Mouse (Mus musculus) liver, embryonic 11.5 days (tissue): Measurements from ENCODE around the gene Gm10024. TPM values are rescaled to one million over a fixed set of nuclear protein-coding genes. Genes with fewer than 3 reads are reported as not detected.
"Not testable (repeated sequence)": the region's sequence is repeated elsewhere in the genome, so short reads cannot be mapped to it uniquely, and the experiment has no call there.

ENCODE experiments used
- ATAC-seq: fragments of 200-750 bp; cut with Nextera tagmentation; replicated peaks from 2 replicates; pipeline ENCODE4 v1.8.0; 2017; ENCODE audit warnings: moderate number of reproducible peaks, mild to moderate bottlenecking, moderate TSS enrichment, moderate library complexity; ENCODE audit not compliant: low FRiP score
- DNase-seq: peaks from one replicate; pipeline ENCODE4 v3.0.0-alpha.2; 2017; ENCODE audit warnings: low spot score
- H3K27ac ChIP-seq: fragments of 300-500 bp; sonication (generic); 2 replicates; pipeline ENCODE4 v1.5.1; 2014; ENCODE audit warnings: mild to moderate bottlenecking, low read depth, low read length, control low read depth
- H3K27me3 ChIP-seq: fragments of 300-500 bp; sonication (generic); replicated peaks from 2 replicates; pipeline ENCODE4 v1.6.1; 2014; ENCODE audit warnings: low read length, mixed read lengths; ENCODE audit not compliant: control insufficient read depth, insufficient read depth
- H3K36me3 ChIP-seq: fragments of 300-500 bp; sonication (generic); 2 replicates; pipeline ENCODE4 v1.6.1; 2014; ENCODE audit warnings: mild to moderate bottlenecking, low read length, moderate library complexity, mixed read lengths; ENCODE audit not compliant: control insufficient read depth, insufficient read depth
- H3K4me1 ChIP-seq: fragments of 300-500 bp; sonication (generic); replicated peaks from 2 replicates; pipeline ENCODE4 v1.6.1; 2014; ENCODE audit warnings: low read length, mixed read lengths; ENCODE audit not compliant: control insufficient read depth, insufficient read depth
- H3K4me2 ChIP-seq: fragments of 300-500 bp; sonication (generic); 2 replicates; pipeline ENCODE4 v1.6.1; 2014; ENCODE audit warnings: mild to moderate bottlenecking, control low read depth, moderate library complexity
- H3K4me3 ChIP-seq: fragments of 300-500 bp; sonication (generic); 2 replicates; pipeline ENCODE4 v1.5.1; 2014; ENCODE audit warnings: low read depth, low read length, control low read depth
- H3K9ac ChIP-seq: fragments of 300-500 bp; sonication (generic); 2 replicates; pipeline ENCODE4 v1.6.1; 2014; ENCODE audit warnings: low read depth, low read length, control low read depth
- H3K9me3 ChIP-seq: fragments of 300-500 bp; sonication (generic); 2 replicates; pipeline ENCODE4 v1.6.1; 2016; ENCODE audit warnings: low read length, inconsistent platforms, mixed read lengths; ENCODE audit not compliant: control insufficient read depth
- WGBS: fragments of 180-500 bp; shearing (Covaris S2); extraction: QIAGEN DNeasy Blood & Tissue Kit; methylation state at CpG from one replicate; pipeline ENCODE4 v1.1.7; 2014; 5-methylcytosine and 5-hydroxymethylcytosine counted together
- polyA plus RNA-seq: library from polyadenylated mRNA; unstranded; fragments of >200 nt; fragmentation: Nextera tagmentation; extraction: Ambion mirVana; gene quantifications from 2 replicates; pipeline ENCODE4 v1.2.1, GENCODE M21; 2014

Gene Gm10024
- polyA plus RNA-seq, 1 experiment from 2014 or later = not detected

GRCm38 (mm10) chr10:77751254-77751653 lies 40.0 kb downstream of the Gm10024 start, which contains the start of gene Gm9736:
TSS of gene Gm9736 (minus strand) at chr10:77751354.
- H3K4me3 ChIP-seq, ATAC-seq, H3K4me1 ChIP-seq, DNase-seq, H3K27ac ChIP-seq, H3K9me3 ChIP-seq, H3K27me3 ChIP-seq, H3K9ac ChIP-seq, H3K4me2 ChIP-seq, H3K36me3 ChIP-seq: not testable (repeated sequence)
- WGBS = 50% methylated on average over 1 of the region's 1 CpGs

- not testable (repeated sequence) for H3K27ac ChIP-seq
Measured at GRCm38 (mm10) chr10:77752312-77752711, 41.1 kb downstream of the Gm10024 start.

GRCm38 (mm10) chr10:77753448-77753847 lies 42.2 kb downstream of the Gm10024 start:
- ATAC-seq = no peak
- no peak overlapping the region for H3K4me2 ChIP-seq
- no peak for DNase-seq
- no peaks in the 10 kb centered on the region for H3K27me3 ChIP-seq
- H3K9me3 ChIP-seq = no peaks in the 10 kb centered on the region
- no peak overlapping the region for H3K9ac ChIP-seq
- no peaks in the 10 kb centered on the region for H3K4me1 ChIP-seq
- H3K36me3 ChIP-seq = no peaks in the 10 kb centered on the region
- no peak overlapping the region for H3K27ac ChIP-seq
- H3K4me3 ChIP-seq = no peak overlapping the region

More at GRCm38 (mm10) chr10:77752312-77752711, 41.1 kb downstream of the Gm10024 start:
- not testable (repeated sequence) for DNase-seq, H3K27me3 ChIP-seq, H3K4me3 ChIP-seq, H3K4me2 ChIP-seq, H3K4me1 ChIP-seq, ATAC-seq, H3K9ac ChIP-seq, H3K9me3 ChIP-seq, H3K36me3 ChIP-seq
- WGBS = 53% methylated on average over 3 of the region's 3 CpGs

- DNase-seq, H3K27me3 ChIP-seq, H3K36me3 ChIP-seq, ATAC-seq, H3K9me3 ChIP-seq, H3K27ac ChIP-seq, H3K4me3 ChIP-seq, H3K4me2 ChIP-seq, H3K4me1 ChIP-seq, H3K9ac ChIP-seq: not testable (repeated sequence)
- no CpG with 5 or more reads among the region's 1 CpGs for WGBS
Measured at GRCm38 (mm10) chr10:77759582-77759981, 48.3 kb downstream of the Gm10024 start, which contains the start of gene Gm3233. TSS of gene Gm3233 (minus strand) at chr10:77759682.

Other genes with a start within 250 kb of the Gm10024 start
- 42.6 and 47.4 TPM in 2 replicates for gene Fam207a, start 195.7 kb upstream of the Gm10024 start, polyA plus RNA-seq
- gene Itgb2, start 181.2 kb upstream of the Gm10024 start, polyA plus RNA-seq = 18.6 and 19.1 TPM in 2 replicates
- 94.0 and 99.7 TPM in 2 replicates for gene Pttg1ip, start 129.7 kb upstream of the Gm10024 start, polyA plus RNA-seq
- gene Sumo3, start 105.4 kb upstream of the Gm10024 start, polyA plus RNA-seq = 249 and 271 TPM in 2 replicates
- gene Gm49325, start 105.3 kb upstream of the Gm10024 start, polyA plus RNA-seq = 1.8 and 4.5 TPM in 2 replicates
- 62.1 and 67.9 TPM in 2 replicates for gene Ube2g2, start 89.2 kb upstream of the Gm10024 start, polyA plus RNA-seq
- 0.16 TPM in 1 of 2 replicates, not detected in the other for gene Tspear, start 24.9 kb upstream of the Gm10024 start, polyA plus RNA-seq
- not detected in 2 replicates for gene Gm19402, start 20.7 kb upstream of the Gm10024 start, polyA plus RNA-seq
- not detected in 2 replicates for gene Gm9508, start 14.2 kb upstream of the Gm10024 start, polyA plus RNA-seq
- gene Gm10272, start 4.8 kb upstream of the Gm10024 start, polyA plus RNA-seq = not detected in 2 replicates
- not detected in 2 replicates for gene Gm10142, start 4.3 kb downstream of the Gm10024 start, polyA plus RNA-seq
- not detected in 2 replicates for gene Krtap12-1, start 9.1 kb downstream of the Gm10024 start, polyA plus RNA-seq
- gene Gm10100, start 15.0 kb downstream of the Gm10024 start, polyA plus RNA-seq = not detected in 2 replicates
- gene Gm18596, start 31.2 kb downstream of the Gm10024 start, polyA plus RNA-seq = not detected in 2 replicates
- not detected in 2 replicates for gene Gm9736, start 39.9 kb downstream of the Gm10024 start, polyA plus RNA-seq
- not detected in 2 replicates for gene Gm3233, start 48.2 kb downstream of the Gm10024 start, polyA plus RNA-seq
- gene Gm3238, start 59.9 kb downstream of the Gm10024 start, polyA plus RNA-seq = not detected in 2 replicates
- gene Gm7138, start 65.5 kb downstream of the Gm10024 start, polyA plus RNA-seq = not detected in 2 replicates
- not detected in 2 replicates for gene Gm3250, start 71.1 kb downstream of the Gm10024 start, polyA plus RNA-seq
- not detected in 2 replicates for gene Gm7137, start 76.7 kb downstream of the Gm10024 start, polyA plus RNA-seq
- not detected in 2 replicates for gene Gm9639, start 83.6 kb downstream of the Gm10024 start, polyA plus RNA-seq
- gene Gm19668, start 87.7 kb downstream of the Gm10024 start, polyA plus RNA-seq = not detected in 2 replicates
- not detected in 2 replicates for gene Gm9507, start 100.4 kb downstream of the Gm10024 start, polyA plus RNA-seq
- gene Gm2696, start 103.2 kb downstream of the Gm10024 start, polyA plus RNA-seq = not detected in 2 replicates
- not detected in 2 replicates for gene Krtap10-4, start 115.6 kb downstream of the Gm10024 start, polyA plus RNA-seq
- gene Krtap10-10, start 124.5 kb downstream of the Gm10024 start, polyA plus RNA-seq = not detected in 2 replicates
- gene Gm36176, start 135.3 kb downstream of the Gm10024 start, polyA plus RNA-seq = not detected in 2 replicates
- not detected in 2 replicates for gene Gm10318, start 141.4 kb downstream of the Gm10024 start, polyA plus RNA-seq
- gene Gm3285, start 150.5 kb downstream of the Gm10024 start, polyA plus RNA-seq = not detected in 2 replicates
- gene Lrrc3, start 191.1 kb downstream of the Gm10024 start, polyA plus RNA-seq = 8.2 and 10.0 TPM in 2 replicates